Mouse (Mus musculus): ENCODE data around the gene Olfr485. TPM values are rescaled to one million over a fixed set of nuclear protein-coding genes. Genes with fewer than 3 reads are reported as not detected.
"Not testable (repeated sequence)": the region's sequence is repeated elsewhere in the genome, so short reads cannot be mapped to it uniquely, and the experiment has no call there.

Olfr485 gene
- polyA plus RNA-seq (2021) = not detected

DNA sequence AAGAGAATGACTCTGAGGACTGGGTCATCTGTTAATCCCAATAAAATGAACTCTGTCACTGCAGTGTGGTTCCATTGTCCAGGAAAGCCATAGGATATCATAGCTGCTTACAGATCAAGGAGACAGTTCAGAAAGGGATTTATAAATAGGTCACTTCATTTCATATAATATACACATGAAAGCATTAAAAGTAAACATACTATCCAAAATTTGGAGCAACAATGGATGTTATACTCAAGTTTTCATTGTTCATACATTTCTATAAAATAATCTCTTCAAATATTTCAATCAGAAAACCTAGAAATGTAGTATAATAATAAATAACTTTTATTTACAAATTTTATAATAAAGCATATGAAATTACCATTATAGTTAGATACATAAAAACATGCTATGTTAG is at the start of gene Olfr485:
Olfr485 (minus strand) TSS at position 101 of the 400 bp plus-strand sequence.
- no peaks in the 10 kb centered on the region for H3K27me3 ChIP-seq
- in situ Hi-C loops (cut with MboI; ENCODE audit: low pct_unique_long_range_greater_than_20kb) = no loop called here
- no peak for ATAC-seq
- DNase-seq (ENCODE audit: low read depth, low spot score) = no peak
- POLR2A ChIA-PET = no interaction called here
- TF ChIP-seq CTCF (IDR thresholded peaks at IDR 0.05) = no peak
- CTCF ChIA-PET = no interaction called here

GRCm38 (mm10) chr7:108196938-108197337 is 37.3 kb upstream of the Olfr485 start:
- ATAC-seq = no peak
- ChIA-PET CTCF (no interaction called here), POLR2A (no interaction called here)
- H3K27me3 ChIP-seq = no peaks in the 10 kb centered on the region
- no peak for TF ChIP-seq CTCF (IDR thresholded peaks at IDR 0.05)
- DNase-seq (ENCODE audit: low read depth, low spot score) = no peak
- in situ Hi-C loops (cut with MboI; ENCODE audit: low pct_unique_long_range_greater_than_20kb) = no loop called here

DNA sequence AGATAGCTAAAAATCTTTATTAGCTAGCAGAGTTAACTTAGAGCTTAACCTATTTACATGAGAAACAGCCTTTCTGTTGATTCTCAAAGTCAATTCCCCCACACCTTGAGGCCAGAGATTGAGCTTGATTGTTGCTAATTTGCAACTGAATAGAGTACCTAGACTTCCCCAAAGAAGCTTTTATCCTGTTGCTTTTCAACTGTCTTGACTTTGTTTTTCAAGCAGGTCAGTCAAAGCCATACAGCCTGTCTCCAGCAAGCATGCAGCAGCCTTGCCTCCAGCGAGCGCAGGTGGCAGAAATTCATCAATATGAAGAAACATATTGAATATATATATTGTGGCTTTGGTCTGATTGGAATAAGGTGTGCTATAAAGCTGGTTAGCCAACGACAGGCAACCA is 36.7 kb upstream of the Olfr485 start:
- H3K27me3 ChIP-seq; ATAC-seq; POLR2A ChIA-PET; DNase-seq (ENCODE audit: low read depth, low spot score); in situ Hi-C loops (cut with MboI; ENCODE audit: low pct_unique_long_range_greater_than_20kb); CTCF ChIA-PET: not testable (repeated sequence)

GRCm38 (mm10) chr7:108192714-108193113 is 33.0 kb upstream of the Olfr485 start:
- in situ Hi-C loops (cut with MboI; ENCODE audit: low pct_unique_long_range_greater_than_20kb); ATAC-seq; H3K27me3 ChIP-seq; CTCF ChIA-PET; DNase-seq (ENCODE audit: low read depth, low spot score): not testable (repeated sequence)
- POLR2A ChIA-PET = interaction anchor here (0.7 kb wide), 1 partner anchor 861 kb away, joined by 3 read pairs; no protein-coding TSS in a partner anchor

DNA sequence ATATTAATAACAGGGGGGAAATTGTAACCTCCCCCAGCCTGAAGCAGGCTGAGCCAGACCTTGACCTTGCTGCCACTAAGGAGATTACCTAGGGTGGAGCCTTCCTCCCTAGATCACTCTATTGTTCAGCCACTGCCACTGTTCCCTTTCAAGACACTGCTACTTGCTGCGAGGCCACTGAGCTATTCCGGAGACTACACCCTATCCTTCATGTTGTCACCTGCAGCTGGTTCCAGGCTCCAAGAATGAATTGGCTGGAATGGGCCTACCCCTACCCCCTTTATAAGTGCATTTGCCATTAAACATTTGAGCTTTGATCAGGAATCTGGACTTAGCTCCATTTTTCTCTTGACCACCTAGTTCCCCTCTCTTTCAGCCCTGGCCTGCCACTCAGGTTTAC is 31.5 kb upstream of the Olfr485 start:
- CTCF ChIA-PET; DNase-seq (ENCODE audit: low read depth, low spot score); ATAC-seq; POLR2A ChIA-PET; H3K27me3 ChIP-seq; in situ Hi-C loops (cut with MboI; ENCODE audit: low pct_unique_long_range_greater_than_20kb): not testable (repeated sequence)

DNA sequence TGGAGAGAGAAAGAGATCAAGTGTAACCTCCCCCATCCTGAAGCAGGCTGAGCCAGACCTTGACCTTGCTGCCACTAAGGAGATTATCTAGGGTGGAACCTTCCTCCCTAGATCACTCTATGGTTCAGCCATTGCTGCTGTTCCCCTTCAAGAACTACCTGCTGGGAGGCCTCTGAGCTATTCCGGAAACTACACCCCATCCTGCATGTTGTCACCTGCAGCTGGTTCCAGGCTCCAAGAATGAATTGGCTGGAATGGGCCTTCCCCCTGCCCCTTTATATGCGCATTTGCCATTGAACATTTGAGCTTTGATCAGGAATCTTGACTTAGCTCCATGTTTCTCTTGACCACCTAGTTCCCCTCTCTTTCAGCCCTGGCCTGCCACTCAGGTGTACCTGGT is 25.6 kb upstream of the Olfr485 start:
- ATAC-seq; POLR2A ChIA-PET; in situ Hi-C loops (cut with MboI; ENCODE audit: low pct_unique_long_range_greater_than_20kb); H3K27me3 ChIP-seq; DNase-seq (ENCODE audit: low read depth, low spot score); CTCF ChIA-PET: not testable (repeated sequence)

GRCm38 (mm10) chr7:108184401-108184800 is 24.7 kb upstream of the Olfr485 start:
- DNase-seq (ENCODE audit: low read depth, low spot score); POLR2A ChIA-PET; H3K27me3 ChIP-seq; in situ Hi-C loops (cut with MboI; ENCODE audit: low pct_unique_long_range_greater_than_20kb); ATAC-seq; CTCF ChIA-PET: not testable (repeated sequence)

DNA sequence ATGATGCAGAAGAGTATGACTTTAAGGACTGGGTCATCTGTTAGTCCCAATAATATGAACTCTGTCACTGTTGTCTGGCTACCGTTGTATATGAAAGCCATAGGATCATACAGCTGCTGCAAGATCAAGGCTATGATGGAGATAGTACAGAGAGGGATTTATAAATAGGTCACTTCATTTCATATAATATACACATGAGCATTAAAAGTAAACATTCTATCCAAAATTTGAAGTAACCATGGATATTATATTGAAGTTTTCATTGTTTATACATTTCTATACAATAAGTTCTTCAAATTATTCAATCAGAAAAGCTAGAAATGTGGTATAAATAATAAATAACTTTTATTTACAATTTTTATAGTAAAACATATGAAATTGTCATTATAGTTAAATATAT is 13.0 kb upstream of the Olfr485 start, which contains the start of gene Olfr486:
Olfr486 (minus strand) TSS at position 101 of the 400 bp plus-strand sequence.
- in situ Hi-C loops (cut with MboI; ENCODE audit: low pct_unique_long_range_greater_than_20kb); H3K27me3 ChIP-seq; POLR2A ChIA-PET; CTCF ChIA-PET; DNase-seq (ENCODE audit: low read depth, low spot score); ATAC-seq: not testable (repeated sequence)

- no peak for TF ChIP-seq CTCF (IDR thresholded peaks at IDR 0.05)
- in situ Hi-C loops (cut with MboI; ENCODE audit: low pct_unique_long_range_greater_than_20kb) = no loop called here
- H3K27me3 ChIP-seq = no peaks in the 10 kb centered on the region
- DNase-seq (ENCODE audit: low read depth, low spot score) (no peak), ATAC-seq (no peak)
- ChIA-PET CTCF (no interaction called here), POLR2A (no interaction called here)
Measured at GRCm38 (mm10) chr7:108127349-108127748, 32.3 kb downstream of the Olfr485 start, which contains the start of gene Olfr484. TSS of gene Olfr484 (minus strand) at chr7:108127449.

- no peak for TF ChIP-seq CTCF (IDR thresholded peaks at IDR 0.05)
- POLR2A ChIA-PET = no interaction called here
- no peak for ATAC-seq
- in situ Hi-C loops (cut with MboI; ENCODE audit: low pct_unique_long_range_greater_than_20kb) = no loop called here
- CTCF ChIA-PET = no interaction called here
- H3K27me3 ChIP-seq = no peaks in the 10 kb centered on the region
- DNase-seq (ENCODE audit: low read depth, low spot score) = no peak
Measured at GRCm38 (mm10) chr7:108121416-108121815, 38.3 kb downstream of the Olfr485 start.

- in situ Hi-C loops (cut with MboI; ENCODE audit: low pct_unique_long_range_greater_than_20kb) = no loop called here
- no peak for TF ChIP-seq CTCF (IDR thresholded peaks at IDR 0.05)
- no peak for DNase-seq (ENCODE audit: low read depth, low spot score)
Measured at GRCm38 (mm10) chr7:108120681-108121080, 39.0 kb downstream of the Olfr485 start.

More at GRCm38 (mm10) chr7:108120681-108121080, 39.0 kb downstream of the Olfr485 start:
- no peak for ATAC-seq
- ChIA-PET CTCF (no interaction called here), POLR2A (no interaction called here)
- no peaks in the 10 kb centered on the region for H3K27me3 ChIP-seq

Other genes starting within 250 kb of the Olfr485 start
- gene Olfr473, start 229.4 kb downstream of the Olfr485 start, polyA plus RNA-seq (2021) = not detected
- not detected for gene Olfr474, start 205.2 kb downstream of the Olfr485 start, polyA plus RNA-seq (2021)
- gene Olfr476, start 195.1 kb downstream of the Olfr485 start, polyA plus RNA-seq (2021) = not detected
- gene Olfr477, start 173.2 kb downstream of the Olfr485 start, polyA plus RNA-seq (2021) = 0.01 TPM
- not detected for gene Olfr478, start 125.9 kb downstream of the Olfr485 start, polyA plus RNA-seq (2021)
- not detected for gene Olfr479, start 109.2 kb downstream of the Olfr485 start, polyA plus RNA-seq (2021)
- gene Olfr480, start 92.5 kb downstream of the Olfr485 start, polyA plus RNA-seq (2021) = not detected
- gene Olfr481, start 80.0 kb downstream of the Olfr485 start, polyA plus RNA-seq (2021) = not detected
- 9.6 TPM for gene Olfr482, start 62.3 kb downstream of the Olfr485 start, polyA plus RNA-seq (2021)
- not detected for gene Olfr483, start 59.0 kb downstream of the Olfr485 start, polyA plus RNA-seq (2021)
- not detected for gene Olfr484, start 32.4 kb downstream of the Olfr485 start, polyA plus RNA-seq (2021)
- not detected for gene Olfr486, start 12.9 kb upstream of the Olfr485 start, polyA plus RNA-seq (2021)
- not detected for gene Olfr487, start 54.8 kb upstream of the Olfr485 start, polyA plus RNA-seq (2021)
- not detected for gene Olfr488, start 98.5 kb upstream of the Olfr485 start, polyA plus RNA-seq (2021)
- gene Olfr490, start 129.1 kb upstream of the Olfr485 start, polyA plus RNA-seq (2021) = not detected
- gene Olfr491, start 153.6 kb upstream of the Olfr485 start, polyA plus RNA-seq (2021) = not detected
- not detected for gene Olfr492, start 163.8 kb upstream of the Olfr485 start, polyA plus RNA-seq (2021)
- not detected for gene Olfr493, start 187.1 kb upstream of the Olfr485 start, polyA plus RNA-seq (2021)
- gene Olfr494, start 205.5 kb upstream of the Olfr485 start, polyA plus RNA-seq (2021) = not detected
- gene Olfr495, start 233.3 kb upstream of the Olfr485 start, polyA plus RNA-seq (2021) = not detected